Mouse (Mus musculus) ovary, adult 18-20 months (tissue): ENCODE measurements around the gene Wfdc15a.

Experiments
- DNase-seq: peaks from one replicate; pipeline ENCODE4 v3.0.0; 2022; ENCODE audit warnings: low spot score, mixed read lengths

Gene Wfdc15a

GRCm38 (mm10) chr2:164175850-164176249 is 24.1 kb downstream of the Wfdc15a start:
- DNase-seq, result no peak

DNA sequence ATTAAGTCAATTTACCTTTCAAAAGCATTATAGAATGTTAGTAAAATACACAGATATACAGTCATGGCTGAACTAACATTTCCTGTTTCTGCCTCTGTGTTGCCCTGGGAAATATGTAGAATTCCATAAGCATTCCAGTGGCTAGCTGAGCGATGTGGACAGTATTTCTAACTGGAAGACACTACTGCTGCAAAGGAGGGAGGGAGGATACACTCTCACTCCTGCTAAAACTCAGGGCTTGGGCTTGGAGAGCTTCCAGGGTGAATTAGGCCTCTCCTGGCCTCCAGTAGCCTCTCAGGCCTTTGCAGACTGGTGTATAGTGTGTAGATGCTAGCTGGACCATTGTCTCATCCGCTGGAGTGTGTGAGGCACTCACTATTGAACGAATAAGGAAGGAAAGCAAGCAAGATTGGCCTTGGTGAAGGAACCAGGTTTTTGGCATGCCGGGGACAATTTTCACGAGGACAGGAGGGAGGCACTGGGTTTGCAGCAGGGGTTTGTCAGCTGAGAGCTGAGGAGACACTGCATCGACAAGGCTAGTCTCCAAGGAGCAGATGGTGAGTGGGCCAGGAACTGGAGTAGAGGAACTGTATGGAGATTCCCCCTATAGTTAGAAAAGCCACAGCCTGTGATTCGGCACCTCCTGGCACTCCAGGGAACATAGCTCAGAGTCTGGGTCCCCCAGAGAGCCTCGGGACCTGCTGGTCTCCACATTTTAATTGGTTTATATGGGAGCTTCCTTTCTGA is 25.1 kb downstream of the Wfdc15a start:
- no peak for DNase-seq

DNA sequence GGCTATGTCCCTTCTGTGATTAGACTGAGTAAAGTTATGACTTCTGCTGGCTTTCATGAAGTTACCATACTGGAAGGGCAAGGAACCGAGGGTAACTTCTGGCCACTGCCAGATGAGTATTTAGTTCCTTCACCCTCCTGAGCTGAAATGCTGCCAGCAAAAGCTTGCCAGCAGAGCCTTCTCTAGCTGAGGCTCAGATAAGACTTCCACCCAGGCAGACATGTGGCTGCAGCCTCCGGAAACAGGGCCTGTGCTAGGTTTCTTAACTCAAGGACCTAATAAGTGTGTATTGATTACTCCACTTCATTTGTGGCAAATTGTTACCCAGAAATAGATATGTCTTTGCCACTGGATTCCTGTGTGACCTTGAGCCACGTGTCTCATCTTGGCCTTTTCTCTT is 26.5 kb downstream of the Wfdc15a start:
- no peak for DNase-seq

GRCm38 (mm10) chr2:164170902-164171301 is 29.0 kb downstream of the Wfdc15a start, which contains the start of gene Kcns1:
TSS of gene Kcns1 (minus strand) at chr2:164171113.
- DNase-seq, result no peak

GRCm38 (mm10) chr2:164170326-164170725 is 29.6 kb downstream of the Wfdc15a start:
- DNase-seq, result no peak

GRCm38 (mm10) chr2:164168571-164168946 is 31.4 kb downstream of the Wfdc15a start:
- DNase-seq, result no peak

DNA sequence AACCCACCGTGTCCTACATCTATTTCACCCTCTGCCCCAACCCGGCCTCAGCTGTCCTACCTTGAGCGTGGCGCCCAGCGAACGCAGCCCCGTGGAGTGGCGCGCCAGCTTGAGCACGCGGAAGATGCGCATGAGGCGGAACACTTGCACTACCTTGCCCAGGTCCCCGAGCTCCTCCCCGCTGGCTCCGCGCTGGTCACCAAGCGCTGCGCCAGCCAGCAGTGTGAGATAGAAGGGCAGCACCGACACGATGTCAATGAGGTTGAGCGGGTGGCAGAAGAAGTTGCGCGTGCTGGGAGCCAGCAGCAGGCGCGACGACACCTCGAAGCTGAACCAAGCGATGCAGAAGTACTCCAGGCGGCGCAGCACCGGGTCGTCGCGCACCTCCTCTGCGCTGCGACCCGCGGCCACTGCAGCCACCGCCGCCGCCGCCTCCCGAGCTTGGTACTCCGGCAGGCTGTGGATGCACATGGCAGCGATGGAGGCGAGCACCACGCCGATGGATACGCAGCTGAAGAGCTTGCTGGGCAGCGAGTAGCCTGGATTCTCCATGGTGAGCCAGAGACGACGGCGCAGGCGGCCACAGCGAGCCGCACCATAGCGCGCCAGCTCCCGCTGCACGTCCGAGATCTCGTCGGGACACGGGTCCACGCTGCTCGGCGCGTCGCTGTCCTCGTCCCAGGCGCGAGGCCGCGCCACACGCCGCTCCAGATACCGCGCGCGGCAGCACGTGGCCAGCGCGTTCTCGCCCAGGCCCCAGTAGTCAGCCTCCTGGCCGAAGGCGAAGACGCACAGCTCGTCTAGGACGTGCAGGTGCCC is 32.0 kb downstream of the Wfdc15a start:
- no peak for DNase-seq

DNA sequence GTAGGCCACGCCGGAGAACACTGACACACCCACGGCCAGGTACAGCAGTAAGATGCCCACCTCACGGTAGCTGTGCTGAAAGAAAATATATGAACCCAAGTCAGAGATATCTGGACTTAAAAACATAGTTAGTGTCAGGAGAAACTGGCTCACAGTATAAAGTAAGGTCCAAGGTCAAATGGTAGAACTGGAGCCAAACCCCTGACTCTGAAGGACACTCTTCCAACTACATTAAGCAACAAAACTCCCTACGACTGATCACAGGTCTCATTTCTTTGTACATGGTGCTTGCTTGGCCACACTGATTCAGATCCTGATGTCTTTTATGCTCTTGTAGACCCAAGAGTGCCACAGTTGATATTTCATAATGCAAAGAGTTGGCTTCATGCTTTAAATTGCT is 35.0 kb downstream of the Wfdc15a start:
- DNase-seq, result no peak

DNA sequence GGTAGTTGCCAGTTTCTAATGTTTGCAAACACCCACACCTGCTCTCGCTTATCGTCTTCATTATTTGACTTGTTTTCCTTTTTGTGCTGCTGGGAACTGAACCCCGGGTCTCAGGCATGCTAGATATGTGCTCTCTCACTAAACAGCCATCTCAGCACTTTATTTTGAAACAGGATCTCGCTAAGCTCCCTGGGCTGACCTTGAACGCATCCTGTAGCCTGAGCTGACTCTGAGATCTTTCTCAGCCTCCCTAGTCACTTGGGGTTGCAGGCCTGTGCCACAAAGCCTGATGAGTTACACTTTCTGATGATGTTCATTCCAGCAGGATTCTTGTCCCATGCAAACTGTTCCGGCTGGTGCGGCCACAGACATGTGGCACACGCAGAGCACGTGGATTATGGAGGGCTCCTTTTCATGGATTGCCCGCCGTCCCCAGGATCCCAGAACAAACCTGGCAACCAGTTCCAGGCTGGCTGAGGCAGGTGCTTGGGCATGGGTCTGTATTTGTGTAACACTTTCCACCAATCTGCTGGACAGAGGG is 38.3 kb downstream of the Wfdc15a start:
- DNase-seq, result no peak

DNA sequence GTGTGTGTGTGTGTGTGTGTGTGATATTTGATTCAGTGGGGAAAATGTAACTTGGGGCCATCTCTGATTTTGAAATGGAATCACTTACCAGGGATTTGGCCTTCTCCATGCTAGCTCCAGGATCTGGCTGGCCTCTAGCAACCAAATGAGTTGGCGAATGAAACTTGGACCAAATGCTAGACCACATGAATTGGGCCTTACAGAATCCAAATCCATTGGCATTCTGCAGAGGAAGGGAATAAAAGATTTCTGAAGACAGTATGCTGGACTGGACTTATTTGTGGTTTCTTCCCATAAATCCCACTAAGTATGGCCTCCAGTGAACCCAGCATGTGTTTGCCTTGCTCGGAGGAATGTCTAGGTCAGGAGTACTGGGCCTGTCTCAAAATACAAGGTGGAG is 41.1 kb downstream of the Wfdc15a start:
- DNase-seq, result no peak

GRCm38 (mm10) chr2:164156158-164156557 is 43.8 kb downstream of the Wfdc15a start:
- no peak for DNase-seq

- no peak for DNase-seq
These were observed 45.9 kb downstream of the Wfdc15a start for GRCm38 (mm10) chr2:164154007-164154406.

DNA sequence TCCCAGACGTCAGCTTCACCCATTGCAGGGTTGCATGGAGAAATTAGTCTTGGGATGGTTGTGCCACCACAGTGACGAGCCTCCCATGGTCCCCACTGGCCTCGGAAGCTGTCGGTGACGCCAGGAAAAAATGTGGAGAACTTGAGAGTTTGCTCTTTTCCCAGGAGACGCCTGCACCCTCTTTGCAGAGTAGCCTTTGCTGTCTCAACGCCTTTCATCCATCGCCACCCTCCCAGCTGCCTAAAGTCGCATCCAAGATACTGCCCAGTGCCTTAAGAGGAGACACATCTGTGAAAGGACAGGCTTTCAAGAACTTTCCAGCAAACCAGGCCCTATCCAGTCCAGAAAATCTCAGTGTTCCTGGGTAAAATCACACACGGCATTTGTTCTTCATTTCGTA is 47.6 kb downstream of the Wfdc15a start:
- no peak for DNase-seq

GRCm38 (mm10) chr2:164150086-164150760 is 49.7 kb downstream of the Wfdc15a start:
- DNase-seq, result no peak
